Mouse (Mus musculus) gastrocnemius, adult 2 months (tissue): Measurements from ENCODE around the gene Stx18. TPM values are rescaled to one million over a fixed set of nuclear protein-coding genes. Genes with fewer than 3 reads are reported as not detected.

Experiments
- DNase-seq: peaks from one replicate; pipeline ENCODE4 v3.0.0; 2022
- H3K27ac ChIP-seq: fragments of 200-600 bp; 2 replicates; pipeline ENCODE4 v1.8.1; 2022; ENCODE audit warnings: mild to moderate bottlenecking
- H3K4me3 ChIP-seq: fragments of 200-600 bp; 2 replicates; pipeline ENCODE4 v1.8.1; 2022; ENCODE audit warnings: mild to moderate bottlenecking, moderate library complexity
- CTCF ChIP-seq: fragments of 200-600 bp; IDR thresholded peaks from 2 replicates; pipeline ENCODE4 v1.8.1; 2022; ENCODE audit warnings: antibody characterized with exemption, mild to moderate bottlenecking, moderate library complexity
- intact Hi-C: fragments of 180-260 bp; cut with DNase I; formaldehyde crosslinking; loops from one replicate; pipeline ENCODE4 v1.15.1; 2025
- total RNA-seq, 2 experiments: library from RNA; stranded (reverse); gene quantifications; 2 replicates each; pipeline ENCODE4 v1.2.3; 2021

The Stx18 gene
- total RNA-seq, 2 experiments from 2014 or later: 14.3 to 15.1 TPM

- no peak for TF ChIP-seq CTCF
- intact Hi-C loops: loop anchor here (5.0 kb wide), 1 partner anchor 47 kb away; no protein-coding TSS in a partner anchor
- no peak for DNase-seq
- H3K27ac ChIP-seq: no peak overlapping the region
- H3K4me3 ChIP-seq: no peak overlapping the region
Observed at GRCm38 (mm10) chr5:38044923-38045322, 6.4 kb downstream of the Stx18 start.

GRCm38 (mm10) chr5:38048177-38048576 is 9.6 kb downstream of the Stx18 start:
- H3K4me3 ChIP-seq: no peak overlapping the region
- no peak overlapping the region for H3K27ac ChIP-seq
- intact Hi-C loops: loop anchor here (5.0 kb wide), 1 partner anchor 44 kb away; no protein-coding TSS in a partner anchor
- TF ChIP-seq CTCF: peak; percentile 22; the same call in 1 of the 2 replicates
- DNase-seq: no peak

- intact Hi-C loops: no loop called here
Observed at GRCm38 (mm10) chr5:38061051-38061450, 22.5 kb downstream of the Stx18 start.

GRCm38 (mm10) chr5:38062709-38063108 is 24.2 kb downstream of the Stx18 start:
- H3K27ac ChIP-seq: no peak overlapping the region
- H3K4me3 ChIP-seq: no peak overlapping the region
- intact Hi-C loops: no loop called here
- no peak for DNase-seq
- TF ChIP-seq CTCF: peak; percentile 48

More at GRCm38 (mm10) chr5:38061051-38061450, 22.5 kb downstream of the Stx18 start:
- DNase-seq: no peak
- no peak overlapping the region for H3K4me3 ChIP-seq
- H3K27ac ChIP-seq: no peak overlapping the region
- TF ChIP-seq CTCF: no peak

- no peak for DNase-seq
- TF ChIP-seq CTCF: no peak
- intact Hi-C loops: no loop called here
- Histone ChIP-seq H3K4me3 (no peak overlapping the region), H3K27ac (no peak overlapping the region)
Observed at GRCm38 (mm10) chr5:38063339-38063738, 24.8 kb downstream of the Stx18 start.

- Histone ChIP-seq H3K4me3 (no peak overlapping the region), H3K27ac (no peak overlapping the region)
- no peak for TF ChIP-seq CTCF
- no peak for DNase-seq
- intact Hi-C loops: no loop called here
Observed at GRCm38 (mm10) chr5:38064043-38064575, 25.6 kb downstream of the Stx18 start.

- no peak overlapping the region for H3K4me3 ChIP-seq
- intact Hi-C loops: no loop called here
- no peak for TF ChIP-seq CTCF
- no peak overlapping the region for H3K27ac ChIP-seq
- DNase-seq: no peak
Observed at GRCm38 (mm10) chr5:38064701-38065100, 26.2 kb downstream of the Stx18 start.

GRCm38 (mm10) chr5:38065454-38065853 is 26.9 kb downstream of the Stx18 start:
- no peak for TF ChIP-seq CTCF
- no peak for DNase-seq
- Histone ChIP-seq H3K4me3 (no peak overlapping the region), H3K27ac (no peak overlapping the region)
- intact Hi-C loops: no loop called here

GRCm38 (mm10) chr5:38066606-38067005 is 28.1 kb downstream of the Stx18 start:
- intact Hi-C loops: no loop called here
- no peak for TF ChIP-seq CTCF
- Histone ChIP-seq H3K4me3 (no peak overlapping the region), H3K27ac (no peak overlapping the region)
- no peak for DNase-seq

- no peak for DNase-seq
- no peak overlapping the region for H3K27ac ChIP-seq
- intact Hi-C loops: no loop called here
- TF ChIP-seq CTCF: no peak
- H3K4me3 ChIP-seq: no peak overlapping the region
Observed at GRCm38 (mm10) chr5:38076326-38076725, 37.8 kb downstream of the Stx18 start.

GRCm38 (mm10) chr5:38078575-38078974 is 40.0 kb downstream of the Stx18 start:
- Histone ChIP-seq H3K27ac (no peak overlapping the region), H3K4me3 (no peak overlapping the region)
- no peak for TF ChIP-seq CTCF
- intact Hi-C loops: no loop called here
- DNase-seq: no peak

GRCm38 (mm10) chr5:38080472-38080871 is 41.9 kb downstream of the Stx18 start:
- no peak for DNase-seq
- intact Hi-C loops: no loop called here
- TF ChIP-seq CTCF: no peak
- no peak overlapping the region for H3K4me3 ChIP-seq
- no peak overlapping the region for H3K27ac ChIP-seq

- DNase-seq: no peak
- intact Hi-C loops: no loop called here
- Histone ChIP-seq H3K4me3 (no peak overlapping the region), H3K27ac (no peak overlapping the region)
- no peak for TF ChIP-seq CTCF
Observed at GRCm38 (mm10) chr5:38082589-38082988, 44.0 kb downstream of the Stx18 start.

- DNase-seq: no peak
- Histone ChIP-seq H3K27ac (no peak overlapping the region), H3K4me3 (no peak overlapping the region)
- intact Hi-C loops: no loop called here
- no peak for TF ChIP-seq CTCF
Observed at GRCm38 (mm10) chr5:38083362-38083761, 44.8 kb downstream of the Stx18 start.
